Mouse (Mus musculus) naive thymus-derived CD4-positive, alpha-beta T cell, adult 2 months (primary cell): ENCODE results near the gene Irf8.

Experiments used
- DNase-seq: peaks from one replicate; pipeline ENCODE4 v3.0.0-alpha.2; 2011; ENCODE audit warnings: low read depth

Gene Irf8

GRCm38 (mm10) chr8:120735770-120736481, at the start of gene Irf8:
Irf8 (plus strand) TSS chr8:120736358.
- DNase-seq, result peak; percentile 94

GRCm38 (mm10) chr8:120686576-120686975, 49.6 kb upstream of the Irf8 start:
- DNase-seq, result no peak

GRCm38 (mm10) chr8:120687786-120688185, 48.4 kb upstream of the Irf8 start:
- DNase-seq, result no peak

GRCm38 (mm10) chr8:120688511-120688910, 47.6 kb upstream of the Irf8 start:
- DNase-seq, result no peak

GRCm38 (mm10) chr8:120692934-120693333, 43.2 kb upstream of the Irf8 start:
- no peak for DNase-seq

- peak; percentile 50 for DNase-seq
These were observed 42.2 kb upstream of the Irf8 start for GRCm38 (mm10) chr8:120693861-120694493.

GRCm38 (mm10) chr8:120696401-120697153, 39.6 kb upstream of the Irf8 start:
- no peak for DNase-seq

GRCm38 (mm10) chr8:120697154-120697978, 38.8 kb upstream of the Irf8 start:
- peak; percentile 75 for DNase-seq

GRCm38 (mm10) chr8:120697979-120698272, 38.2 kb upstream of the Irf8 start:
- peak; percentile 54 for DNase-seq

- DNase-seq, result no peak
These were observed 37.7 kb upstream of the Irf8 start for GRCm38 (mm10) chr8:120698426-120698825.

- DNase-seq, result no peak
These were observed 37.1 kb upstream of the Irf8 start for GRCm38 (mm10) chr8:120699079-120699478.

GRCm38 (mm10) chr8:120699565-120699964, 36.6 kb upstream of the Irf8 start:
- peak; percentile 42 for DNase-seq

- no peak for DNase-seq
These were observed 36.1 kb upstream of the Irf8 start for GRCm38 (mm10) chr8:120700053-120700452.

GRCm38 (mm10) chr8:120701758-120702465, 34.2 kb upstream of the Irf8 start:
- DNase-seq, result peak; percentile 82

GRCm38 (mm10) chr8:120704203-120704602, 32.0 kb upstream of the Irf8 start:
- no peak for DNase-seq

- DNase-seq, result no peak
These were observed 31.0 kb upstream of the Irf8 start for GRCm38 (mm10) chr8:120705163-120705562.

- DNase-seq, result no peak
These were observed 30.0 kb upstream of the Irf8 start for GRCm38 (mm10) chr8:120706193-120706592.

- DNase-seq, result no peak
These were observed 27.0 kb upstream of the Irf8 start for GRCm38 (mm10) chr8:120709176-120709575.

GRCm38 (mm10) chr8:120715200-120715599, 21.0 kb upstream of the Irf8 start:
- peak; percentile 43 for DNase-seq

GRCm38 (mm10) chr8:120715996-120716680, 20.0 kb upstream of the Irf8 start:
- DNase-seq, result no peak
